Mouse (Mus musculus) heart, adult 2 months (tissue): Measurements from ENCODE around the gene Ier5l.

Experiments used
- CTCF ChIP-seq: fragments of 200-600 bp; IDR thresholded peaks from 2 replicates; pipeline ENCODE4 v1.8.1; 2022; ENCODE audit warnings: antibody characterized with exemption, mild to moderate bottlenecking, moderate library complexity
- POLR2A ChIP-seq: fragments of 200-500 bp; IDR thresholded peaks from 2 replicates; pipeline ENCODE4 v1.6.1; 2011; ENCODE audit warnings: mild to moderate bottlenecking, low read depth, low read length, control low read depth; ENCODE audit not compliant: insufficient read depth

DNA sequence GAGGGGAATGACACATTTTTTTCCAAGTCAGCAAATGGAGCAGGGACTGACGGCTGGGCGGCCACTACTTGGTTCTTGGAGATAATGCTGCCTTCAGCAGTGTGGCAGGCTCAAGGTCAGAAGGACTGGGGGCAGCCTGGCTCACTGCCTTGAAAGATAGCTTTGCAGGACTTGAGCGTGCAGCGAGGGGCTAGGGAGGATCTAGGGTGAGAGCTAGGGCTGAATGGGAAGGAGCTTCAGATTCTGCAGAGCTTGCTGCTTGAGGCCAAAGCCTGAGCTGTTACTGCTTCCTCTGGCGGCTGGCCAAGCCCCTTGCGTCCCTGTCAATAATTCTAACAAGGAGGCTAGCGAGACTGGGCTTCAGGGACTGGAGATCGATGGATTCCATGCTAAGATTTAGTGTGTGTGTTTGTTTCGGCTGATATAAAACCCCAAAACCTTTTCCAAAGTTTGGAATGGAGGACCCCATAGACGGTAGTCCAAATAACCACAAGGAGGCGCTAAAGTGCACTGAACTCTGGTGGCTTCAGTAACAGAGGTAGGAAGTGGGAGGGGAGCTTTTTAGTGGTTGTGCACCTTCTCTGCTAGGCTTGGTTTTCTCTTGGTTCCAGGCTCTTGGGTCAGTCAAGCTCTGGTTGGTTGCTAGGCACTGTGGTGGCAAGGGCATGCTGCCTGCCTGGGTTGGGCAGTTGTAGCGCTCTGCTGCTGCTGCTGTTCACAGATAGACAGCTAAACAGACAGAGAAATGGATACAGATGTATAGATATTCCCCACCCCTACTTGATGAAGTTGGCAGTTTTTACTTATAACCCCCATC lies 33.1 kb downstream of the Ier5l start:
- TF ChIP-seq CTCF (peak; percentile 86), POLR2A (peak; percentile 68)
